Mouse (Mus musculus) liver, embryonic 11.5 days (tissue): ENCODE results near the gene Zscan22. TPM values are rescaled to one million over a fixed set of nuclear protein-coding genes. Genes with fewer than 3 reads are reported as not detected.
"Not testable (repeated sequence)": the region's sequence is repeated elsewhere in the genome, so short reads cannot be mapped to it uniquely, and the experiment has no call there.

ENCODE experiments used
- ATAC-seq: fragments of 200-750 bp; cut with Nextera tagmentation; replicated peaks from 2 replicates; pipeline ENCODE4 v1.8.0; 2017; ENCODE audit warnings: moderate number of reproducible peaks, mild to moderate bottlenecking, moderate TSS enrichment, moderate library complexity; ENCODE audit not compliant: low FRiP score
- DNase-seq: peaks from one replicate; pipeline ENCODE4 v3.0.0-alpha.2; 2017; ENCODE audit warnings: low spot score
- H3K27ac ChIP-seq: fragments of 300-500 bp; sonication (generic); 2 replicates; pipeline ENCODE4 v1.5.1; 2014; ENCODE audit warnings: mild to moderate bottlenecking, low read depth, low read length, control low read depth
- H3K27me3 ChIP-seq: fragments of 300-500 bp; sonication (generic); replicated peaks from 2 replicates; pipeline ENCODE4 v1.6.1; 2014; ENCODE audit warnings: low read length, mixed read lengths; ENCODE audit not compliant: control insufficient read depth, insufficient read depth
- H3K36me3 ChIP-seq: fragments of 300-500 bp; sonication (generic); 2 replicates; pipeline ENCODE4 v1.6.1; 2014; ENCODE audit warnings: mild to moderate bottlenecking, low read length, moderate library complexity, mixed read lengths; ENCODE audit not compliant: control insufficient read depth, insufficient read depth
- H3K4me1 ChIP-seq: fragments of 300-500 bp; sonication (generic); replicated peaks from 2 replicates; pipeline ENCODE4 v1.6.1; 2014; ENCODE audit warnings: low read length, mixed read lengths; ENCODE audit not compliant: control insufficient read depth, insufficient read depth
- H3K4me2 ChIP-seq: fragments of 300-500 bp; sonication (generic); 2 replicates; pipeline ENCODE4 v1.6.1; 2014; ENCODE audit warnings: mild to moderate bottlenecking, control low read depth, moderate library complexity
- H3K4me3 ChIP-seq: fragments of 300-500 bp; sonication (generic); 2 replicates; pipeline ENCODE4 v1.5.1; 2014; ENCODE audit warnings: low read depth, low read length, control low read depth
- H3K9ac ChIP-seq: fragments of 300-500 bp; sonication (generic); 2 replicates; pipeline ENCODE4 v1.6.1; 2014; ENCODE audit warnings: low read depth, low read length, control low read depth
- H3K9me3 ChIP-seq: fragments of 300-500 bp; sonication (generic); 2 replicates; pipeline ENCODE4 v1.6.1; 2016; ENCODE audit warnings: low read length, inconsistent platforms, mixed read lengths; ENCODE audit not compliant: control insufficient read depth
- WGBS: fragments of 180-500 bp; shearing (Covaris S2); extraction: QIAGEN DNeasy Blood & Tissue Kit; methylation state at CpG from one replicate; pipeline ENCODE4 v1.1.7; 2014; 5-methylcytosine and 5-hydroxymethylcytosine counted together
- polyA plus RNA-seq: library from polyadenylated mRNA; unstranded; fragments of >200 nt; fragmentation: Nextera tagmentation; extraction: Ambion mirVana; gene quantifications from 2 replicates; pipeline ENCODE4 v1.2.1, GENCODE M21; 2014

The Zscan22 gene
- polyA plus RNA-seq, 1 experiment from 2014 or later: 14.4 TPM

DNA sequence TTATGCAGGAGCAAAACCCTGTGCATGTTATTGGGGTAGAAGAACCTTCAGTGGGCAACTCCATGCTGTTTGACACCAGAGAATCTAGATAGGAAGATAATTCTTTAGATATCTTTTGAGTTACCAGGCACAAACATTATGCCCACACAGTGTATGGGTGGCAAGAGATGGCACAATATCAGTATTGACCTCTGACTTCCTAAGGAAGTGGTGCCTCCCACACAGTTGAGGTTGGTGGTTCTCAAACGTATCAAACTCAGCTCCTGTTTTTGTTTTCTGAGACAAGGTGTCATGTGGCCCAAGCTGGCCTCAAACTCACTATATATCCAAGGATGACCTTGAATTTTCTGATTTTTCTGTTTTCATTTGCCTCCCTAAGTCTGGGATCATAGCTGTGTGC, 6.3 kb upstream of the Zscan22 start:
- H3K9ac ChIP-seq: no peak overlapping the region
- 44% methylated on average over 1 of the region's 1 CpGs for WGBS

DNA sequence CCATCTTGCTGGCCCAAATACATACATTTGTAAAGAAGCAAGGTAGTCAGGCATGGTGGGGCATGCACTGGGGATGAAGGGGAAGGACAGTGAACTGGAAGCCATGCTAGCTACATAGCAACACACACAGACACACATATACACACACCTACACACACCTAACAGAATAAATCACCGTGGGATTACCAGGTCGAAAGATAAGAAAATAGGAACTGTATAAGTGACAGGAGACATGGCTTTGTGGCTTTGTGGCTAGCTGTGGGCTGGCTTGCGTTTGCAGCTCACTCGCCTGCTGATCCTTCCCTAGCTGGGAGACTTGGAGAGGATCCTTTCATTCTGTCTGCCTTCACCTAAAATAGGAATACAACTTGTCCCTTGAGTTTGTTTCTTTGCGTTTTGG, 3.9 kb downstream of the Zscan22 start:
- ATAC-seq (no peak), DNase-seq (no peak)
- H3K9ac ChIP-seq: no peak overlapping the region
- H3K27me3 ChIP-seq: no peaks in the 10 kb centered on the region
- peaks cover 10% of the 10 kb centered on the region for H3K36me3 ChIP-seq
- no peak overlapping the region for H3K4me3 ChIP-seq
- no peak overlapping the region for H3K27ac ChIP-seq
- H3K4me1 ChIP-seq: peaks cover 4% of the 10 kb centered on the region; the same call in 1 of the 2 replicates
- no peak overlapping the region for H3K4me2 ChIP-seq
- 0 out of 2 replicates have a peak, but pooled peaks cover 2% of the 10 kb centered on the region for H3K9me3 ChIP-seq
- 62% methylated on average over 5 of the region's 5 CpGs for WGBS

More for the DNA sequence above, 6.3 kb upstream of the Zscan22 start:
- no peaks in the 10 kb centered on the region for H3K27me3 ChIP-seq
- H3K4me2 ChIP-seq: no peak overlapping the region
- no peak overlapping the region for H3K4me3 ChIP-seq
- peaks cover 19% of the 10 kb centered on the region; the same call in 1 of the 2 replicates for H3K36me3 ChIP-seq
- no peaks in the 10 kb centered on the region for H3K9me3 ChIP-seq
- ATAC-seq (no peak), DNase-seq (no peak)
- H3K27ac ChIP-seq: no peak overlapping the region
- H3K4me1 ChIP-seq: no peaks in the 10 kb centered on the region

DNA sequence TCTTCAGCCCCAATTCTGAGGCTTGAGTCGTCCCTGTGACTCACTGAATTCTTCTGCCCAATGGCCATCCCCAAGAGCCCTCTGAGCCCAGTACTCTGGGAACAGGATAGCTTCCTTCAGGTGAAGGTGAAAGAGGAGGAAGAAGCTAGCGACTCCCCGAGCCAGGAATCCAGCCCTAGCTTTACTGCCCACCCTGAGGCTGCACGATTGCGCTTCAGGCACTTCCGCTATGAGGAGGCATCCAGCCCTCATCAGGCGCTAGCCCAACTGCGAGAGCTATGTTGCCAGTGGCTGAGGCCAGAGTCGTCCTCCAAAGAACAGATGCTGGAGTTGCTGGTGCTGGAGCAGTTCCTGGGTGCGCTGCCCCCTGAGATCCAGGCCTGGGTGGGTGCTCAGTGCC, 6.0 kb downstream of the Zscan22 start:
- Histone ChIP-seq H3K36me3 (peaks cover 24% of the 10 kb centered on the region), H3K27ac (no peak overlapping the region), H3K4me1 (no peaks in the 10 kb centered on the region; the same call in 1 of the 2 replicates), H3K4me2 (peak overlapping the region; percentile 23), H3K4me3 (peak overlapping the region; percentile 23), H3K27me3 (no peaks in the 10 kb centered on the region), H3K9ac (0 out of 2 replicates have a peak overlapping the region, but pooled peaks have one; percentile 4), H3K9me3 (no peaks in the 10 kb centered on the region)
- 56% methylated on average over 10 of the region's 10 CpGs for WGBS
- ATAC-seq (0 out of 2 replicates have a peak, but pooled peaks have one; percentile 26), DNase-seq (no peak)

DNA sequence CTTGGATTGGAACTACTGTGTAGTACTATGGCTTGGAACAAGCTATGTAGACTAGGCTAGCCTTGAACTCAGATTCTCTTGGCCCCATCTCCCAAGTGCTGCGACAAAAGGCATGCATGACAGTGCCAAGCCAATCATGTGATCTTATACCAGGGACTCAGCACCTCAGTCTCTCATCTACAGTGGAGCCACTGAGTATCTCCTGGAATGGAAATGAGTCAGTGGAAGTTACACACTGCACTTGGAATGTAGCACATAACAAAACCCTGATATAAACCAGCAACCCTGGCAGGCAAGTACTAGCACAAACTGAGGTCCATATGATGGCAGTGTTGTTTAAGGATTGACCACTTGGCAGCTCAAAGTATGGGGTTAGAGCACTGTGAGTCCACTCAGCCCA, 7.5 kb downstream of the Zscan22 start:
- Histone ChIP-seq H3K27ac (no peak overlapping the region), H3K4me3 (no peak overlapping the region), H3K9me3 (no peaks in the 10 kb centered on the region), H3K9ac (no peak overlapping the region), H3K4me2 (no peak overlapping the region), H3K36me3 (peaks cover 24% of the 10 kb centered on the region), H3K27me3 (no peaks in the 10 kb centered on the region), H3K4me1 (peaks cover 8% of the 10 kb centered on the region; the same call in 1 of the 2 replicates)
- ATAC-seq: no peak
- DNase-seq: no peak
- WGBS: 91% methylated on average over 1 of the region's 1 CpGs

DNA sequence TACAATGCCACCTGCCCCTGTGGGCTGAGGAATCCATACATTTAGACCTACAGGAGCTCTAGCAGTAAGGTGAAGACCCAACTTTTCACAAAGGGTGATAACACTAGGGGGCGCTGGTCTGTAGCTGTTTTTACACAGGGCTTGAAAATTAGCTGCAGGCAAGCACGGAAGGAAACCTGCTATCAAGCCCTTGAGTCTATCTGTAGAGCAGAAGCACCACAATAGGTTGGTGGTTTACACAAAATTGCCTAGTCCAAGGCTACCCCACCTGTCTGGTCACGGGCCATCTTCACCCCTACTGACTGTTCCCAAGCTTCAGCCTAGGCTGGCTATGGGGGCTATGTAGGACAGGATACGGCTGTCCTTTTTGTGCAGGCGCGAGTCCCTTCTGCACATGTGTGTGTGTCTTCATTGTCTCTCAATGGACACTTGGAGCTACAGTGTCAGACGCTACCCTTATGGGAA, 11.9 kb downstream of the Zscan22 start:
- Histone ChIP-seq H3K27me3 (no peaks in the 10 kb centered on the region), H3K27ac (peak overlapping the region; percentile 89), H3K36me3 (peaks cover 19% of the 10 kb centered on the region), H3K4me2 (peak overlapping the region; percentile 83), H3K4me3 (peak overlapping the region; percentile 64), H3K9ac (peak overlapping the region; percentile 80), H3K9me3 (no peaks in the 10 kb centered on the region), H3K4me1 (peaks cover 8% of the 10 kb centered on the region; the same call in 1 of the 2 replicates)
- ATAC-seq (peak; percentile 66), DNase-seq (peak; percentile 68)
- WGBS: 26% methylated on average over 7 of the region's 7 CpGs

DNA sequence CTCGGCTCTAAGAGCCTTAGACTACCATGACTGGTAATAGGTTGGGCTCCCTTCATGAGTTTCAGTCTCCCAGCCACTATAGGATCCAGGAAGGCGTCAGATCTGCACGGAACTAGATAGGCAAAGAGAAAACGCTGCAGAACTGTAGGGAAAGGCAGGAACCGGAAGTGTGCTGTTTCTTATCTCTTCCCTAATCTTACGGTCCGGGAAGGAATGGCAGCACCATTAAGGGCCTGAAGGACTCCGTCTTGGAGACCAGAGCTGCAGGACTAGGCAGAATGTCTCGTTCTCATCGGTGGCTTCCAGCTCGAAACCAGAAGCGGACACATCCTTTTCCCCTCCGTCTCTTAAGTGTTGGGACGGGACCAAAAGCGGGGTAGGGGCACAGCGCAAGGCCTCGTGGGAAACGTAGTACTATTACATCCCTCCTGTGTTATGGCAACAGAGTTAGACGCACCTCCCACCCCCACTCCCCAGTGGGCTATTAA, 12.6 kb downstream of the Zscan22 start:
- H3K27ac ChIP-seq: peak overlapping the region; percentile 89
- peaks cover 19% of the 10 kb centered on the region for H3K36me3 ChIP-seq
- no peaks in the 10 kb centered on the region for H3K27me3 ChIP-seq
- peak; percentile 84 for ATAC-seq
- peak overlapping the region; percentile 83 for H3K4me2 ChIP-seq
- no peaks in the 10 kb centered on the region for H3K9me3 ChIP-seq
- H3K4me3 ChIP-seq: peak overlapping the region; percentile 64
- H3K4me1 ChIP-seq: peaks cover 8% of the 10 kb centered on the region; the same call in 1 of the 2 replicates
- H3K9ac ChIP-seq: peak overlapping the region; percentile 80
- WGBS: 4% methylated on average over 19 of the region's 19 CpGs
- DNase-seq: peak; percentile 80

DNA sequence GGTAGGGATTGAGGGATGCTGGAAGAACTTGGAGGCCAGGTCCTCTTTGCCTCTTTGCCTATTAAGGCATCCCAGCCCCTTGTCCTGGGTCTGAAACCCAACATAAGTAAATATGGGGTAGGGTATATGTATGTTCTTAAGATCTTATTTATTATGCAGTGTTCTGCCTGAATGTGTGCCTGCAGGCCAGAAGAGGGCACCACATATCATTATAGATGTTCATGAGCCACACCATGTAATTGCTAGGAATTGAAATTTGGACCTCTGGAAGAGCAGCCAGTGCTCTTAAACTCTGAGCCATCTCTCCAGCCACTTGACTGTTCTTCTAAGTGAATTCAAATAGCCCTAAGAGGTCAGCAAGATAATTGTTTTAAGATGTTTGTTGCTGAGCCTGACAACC, 15.9 kb downstream of the Zscan22 start:
- H3K9me3 ChIP-seq: no peaks in the 10 kb centered on the region
- ATAC-seq: no peak
- H3K36me3 ChIP-seq: no peaks in the 10 kb centered on the region
- no peak overlapping the region for H3K4me3 ChIP-seq
- H3K4me2 ChIP-seq: no peak overlapping the region
- H3K27ac ChIP-seq: no peak overlapping the region
- H3K4me1 ChIP-seq: peaks cover 8% of the 10 kb centered on the region; the same call in 1 of the 2 replicates
- H3K27me3 ChIP-seq: no peaks in the 10 kb centered on the region
- no peak overlapping the region for H3K9ac ChIP-seq
- DNase-seq: no peak

DNA sequence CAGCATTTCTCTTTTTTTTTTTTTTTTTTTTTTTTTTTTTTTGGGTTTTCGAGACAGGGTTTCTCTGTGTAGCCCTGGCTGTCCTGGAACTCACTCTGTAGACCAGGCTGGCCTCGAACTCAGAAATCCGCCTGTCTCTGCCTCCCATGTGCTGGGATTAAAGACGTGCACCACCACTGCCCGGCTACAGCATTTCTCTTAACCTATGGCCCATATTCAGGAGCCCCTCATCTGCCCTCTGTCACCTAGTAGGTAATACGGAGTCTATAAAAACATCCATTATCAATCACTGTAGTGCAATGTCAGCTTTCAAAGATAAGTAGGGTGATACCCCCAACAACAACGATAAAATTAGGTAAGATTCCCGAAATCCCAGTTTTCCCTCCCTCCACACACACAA, 22.9 kb downstream of the Zscan22 start:
- peaks cover 27% of the 10 kb centered on the region for H3K36me3 ChIP-seq
- not testable (repeated sequence) for H3K4me3 ChIP-seq

DNA sequence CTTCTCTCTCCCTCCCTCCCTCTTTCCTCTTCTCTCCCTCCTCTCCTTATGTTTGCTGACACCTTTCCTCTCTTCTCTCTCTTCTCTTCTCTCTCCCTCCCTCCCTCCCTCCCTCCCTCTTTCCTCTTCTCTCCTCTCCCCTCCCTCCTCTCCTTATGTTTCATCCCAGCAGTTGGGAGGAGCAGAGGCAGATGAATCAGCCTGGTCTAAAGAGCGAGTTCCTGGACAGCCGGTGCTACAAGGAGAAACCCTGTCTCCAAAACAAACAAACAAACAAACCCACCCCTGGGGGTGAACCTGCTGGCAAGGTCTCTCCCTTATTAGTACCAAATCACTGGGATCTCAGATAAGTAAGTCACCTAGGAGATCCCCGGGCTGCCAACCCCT, 23.7 kb downstream of the Zscan22 start:
- no peaks in the 10 kb centered on the region for H3K9me3 ChIP-seq
- DNase-seq: no peak
- H3K27ac ChIP-seq: peak overlapping the region; percentile 92
- peak overlapping the region; percentile 86 for H3K4me2 ChIP-seq
- no peaks in the 10 kb centered on the region for H3K27me3 ChIP-seq
- H3K4me1 ChIP-seq: peaks cover 12% of the 10 kb centered on the region
- peaks cover 35% of the 10 kb centered on the region for H3K36me3 ChIP-seq
- 1% methylated on average over 3 of the region's 3 CpGs for WGBS
- ATAC-seq: no peak
- peak overlapping the region; percentile 98 for H3K4me3 ChIP-seq
- H3K9ac ChIP-seq: peak overlapping the region; percentile 90

More for the DNA sequence above, 22.9 kb downstream of the Zscan22 start:
- 78% methylated on average over 7 of the region's 8 CpGs for WGBS
- Histone ChIP-seq H3K4me2 (peak overlapping the region; percentile 47), H3K4me1 (peaks cover 12% of the 10 kb centered on the region)
- H3K27me3 ChIP-seq, DNase-seq, ATAC-seq, H3K9me3 ChIP-seq, H3K9ac ChIP-seq, H3K27ac ChIP-seq: not testable (repeated sequence)
